Mouse (Mus musculus) ovary, adult 18-20 months (tissue): ENCODE measurements around the gene Caskin1.
"Not testable (repeated sequence)": the region's sequence is repeated elsewhere in the genome, so short reads cannot be mapped to it uniquely, and the experiment has no call there.

Source experiments
- DNase-seq: peaks from one replicate; pipeline ENCODE4 v3.0.0; 2022; ENCODE audit warnings: low spot score, mixed read lengths

Gene Caskin1

GRCm38 (mm10) chr17:24488186-24488661 is at the start of gene Caskin1:
Gene Caskin1 (plus strand): TSS chr17:24488601.
- DNase-seq: no peak

GRCm38 (mm10) chr17:24440377-24440776 is 48.0 kb upstream of the Caskin1 start:
- no peak for DNase-seq

GRCm38 (mm10) chr17:24441148-24441547 is 47.3 kb upstream of the Caskin1 start:
- no peak for DNase-seq

- no peak for DNase-seq
Observed at GRCm38 (mm10) chr17:24442107-24442506, 46.3 kb upstream of the Caskin1 start.

GRCm38 (mm10) chr17:24442632-24443155 is 45.7 kb upstream of the Caskin1 start, which contains the start of gene Dnase1l2:
Gene Dnase1l2 (minus strand): TSS chr17:24443105.
- DNase-seq: no peak

- DNase-seq: no peak
Observed at GRCm38 (mm10) chr17:24443409-24443808, 45.0 kb upstream of the Caskin1 start.

- no peak for DNase-seq
Observed at GRCm38 (mm10) chr17:24446590-24446989, 41.8 kb upstream of the Caskin1 start.

- no peak for DNase-seq
Observed at GRCm38 (mm10) chr17:24449507-24449906, 38.9 kb upstream of the Caskin1 start.

- no peak for DNase-seq
Observed at GRCm38 (mm10) chr17:24451220-24451619, 37.2 kb upstream of the Caskin1 start.

GRCm38 (mm10) chr17:24453372-24453771 is 35.0 kb upstream of the Caskin1 start:
- DNase-seq: no peak

- DNase-seq: no peak
Observed at GRCm38 (mm10) chr17:24454218-24454755, 34.1 kb upstream of the Caskin1 start.

GRCm38 (mm10) chr17:24454756-24455522 is 33.5 kb upstream of the Caskin1 start:
- peak; percentile 99 for DNase-seq

- DNase-seq: not testable (repeated sequence)
Observed at GRCm38 (mm10) chr17:24455523-24456206, 32.7 kb upstream of the Caskin1 start.

- DNase-seq: no peak
Observed at GRCm38 (mm10) chr17:24461580-24461979, 26.8 kb upstream of the Caskin1 start.

GRCm38 (mm10) chr17:24462932-24463331 is 25.5 kb upstream of the Caskin1 start:
- no peak for DNase-seq

GRCm38 (mm10) chr17:24463374-24464133 is 24.8 kb upstream of the Caskin1 start:
- no peak for DNase-seq

- no peak for DNase-seq
Observed at GRCm38 (mm10) chr17:24468636-24469246, 19.7 kb upstream of the Caskin1 start.

- DNase-seq: no peak
Observed at GRCm38 (mm10) chr17:24469336-24469909, 19.0 kb upstream of the Caskin1 start.

GRCm38 (mm10) chr17:24469910-24470602 is 18.3 kb upstream of the Caskin1 start, which contains the start of the genes E4f1 and Pgp:
Gene E4f1 (minus strand): TSS chr17:24470313.
Gene Pgp (plus strand): TSS chr17:24470392.
- DNase-seq: peak; percentile 98
